ENCODE assay signal across 24 mouse cellular contexts in the genomic region with DNA sequence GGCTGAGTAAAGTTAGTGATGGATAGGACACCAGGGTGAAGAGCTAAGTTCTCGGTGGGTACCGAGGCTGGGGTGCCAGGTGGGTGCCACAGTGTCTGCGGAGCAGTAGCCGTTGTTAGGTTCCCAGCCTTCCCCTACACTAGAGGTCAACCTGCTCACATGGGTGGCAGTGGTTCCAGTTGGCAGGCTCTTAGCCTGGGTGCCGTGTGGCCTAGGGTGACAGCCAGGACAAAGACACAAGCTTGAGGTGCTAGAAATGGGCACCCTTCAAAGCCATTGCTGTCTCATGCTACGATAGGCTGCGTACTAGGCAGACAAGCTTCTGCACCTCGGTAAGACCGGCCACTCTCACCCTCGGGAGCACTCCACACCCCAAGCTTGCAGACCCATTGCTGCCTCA. TPM values are rescaled to one million over a fixed set of nuclear protein-coding genes. Genes with fewer than 3 reads are reported as not detected.
A peak's percentile ranks its signal among the peaks of the same experiment; 100 is the strongest.
DNase-seq lines count a peak whose midpoint lies in the region; ATAC-seq and TF ChIP-seq lines count a peak whose summit lies in the region.
"Had no signal": no experiment of that assay in that cellular context is flagged by ENCODE, and none has a peak within 500 bp of the region (broad histone marks: within the 10 kb centered on the region; RNA-seq: fewer than 3 reads in every experiment).

No protein-coding gene starts in this region.

- peaks cover 27% of the 10 kb centered on the region for H3K36me3 ChIP-seq in forebrain, postnatal 0 days (ENCODE audit: insufficient read depth)
- peaks cover 32% of the 10 kb centered on the region for H3K36me3 ChIP-seq in forebrain, embryonic 13.5 days (ENCODE audit: poor library complexity, severe bottlenecking)
- peaks cover 17% of the 10 kb centered on the region; the same call in 1 of the 2 replicates for H3K36me3 ChIP-seq in kidney, embryonic 15.5 days
- H3K36me3 ChIP-seq in midbrain, embryonic 10.5 days, result peaks cover 35% of the 10 kb centered on the region
- H3K36me3 ChIP-seq in midbrain, embryonic 14.5 days (ENCODE audit: control insufficient read depth, insufficient read depth, low read length), result peaks cover 28% of the 10 kb centered on the region
- peaks cover 26% of the 10 kb centered on the region for H3K36me3 ChIP-seq in neural tube, embryonic 13.5 days

- H3K9ac ChIP-seq in forebrain, postnatal 0 days, result no peak overlapping the region
- no peak overlapping the region for H3K9ac ChIP-seq in forebrain, embryonic 13.5 days
- no peak overlapping the region for H3K9ac ChIP-seq in kidney, embryonic 15.5 days
- H3K9ac ChIP-seq in midbrain, embryonic 14.5 days (replicated peaks; ENCODE audit: low read length), result no peak overlapping the region
- 0 out of 2 replicates have a peak overlapping the region, but pooled peaks have one; percentile 9 for H3K9ac ChIP-seq in neural tube, embryonic 13.5 days
- H3K9ac ChIP-seq: liver, embryonic 12.5 days; lung, embryonic 14.5 days; midbrain, embryonic 12.5 days had no signal

- WGBS in forebrain, postnatal 0 days, result 85% methylated on average over 10 of the region's 10 CpGs
- WGBS in forebrain, embryonic 13.5 days, result 87% methylated on average over 10 of the region's 10 CpGs
- WGBS in kidney, embryonic 15.5 days, result 87% methylated on average over 10 of the region's 10 CpGs
- 87% methylated on average over 10 of the region's 10 CpGs for WGBS in midbrain, embryonic 10.5 days
- 87% methylated on average over 10 of the region's 10 CpGs for WGBS in midbrain, embryonic 14.5 days
- WGBS in neural tube, embryonic 13.5 days, result 88% methylated on average over 10 of the region's 10 CpGs

- no peak overlapping the region for H3K4me3 ChIP-seq in forebrain, postnatal 0 days (ENCODE audit: low read depth, low read length)
- H3K4me3 ChIP-seq in forebrain, embryonic 13.5 days, result no peak overlapping the region
- H3K4me3 ChIP-seq in kidney, embryonic 15.5 days (replicated peaks), result no peak overlapping the region
- H3K4me3 ChIP-seq in midbrain, embryonic 10.5 days, result no peak overlapping the region
- no peak overlapping the region for H3K4me3 ChIP-seq in midbrain, embryonic 14.5 days (replicated peaks; ENCODE audit: low read depth, low read length)
- no peak overlapping the region for H3K4me3 ChIP-seq in neural tube, embryonic 13.5 days
- H3K4me3 ChIP-seq: liver, embryonic 12.5 days; midbrain, embryonic 12.5 days had no signal

- peak overlapping the region; percentile 76; the same call in 1 of the 2 replicates for H3K27ac ChIP-seq in forebrain, postnatal 0 days (ENCODE audit: low read depth, low read length)
- H3K27ac ChIP-seq in forebrain, embryonic 13.5 days, result no peak overlapping the region
- H3K27ac ChIP-seq in kidney, embryonic 15.5 days, result 0 out of 2 replicates have a peak overlapping the region, but pooled peaks have one; percentile 32
- peak overlapping the region; percentile 28; the same call in 1 of the 2 replicates for H3K27ac ChIP-seq in midbrain, embryonic 10.5 days (replicated peaks)
- no peak overlapping the region for H3K27ac ChIP-seq in midbrain, embryonic 14.5 days (replicated peaks; ENCODE audit: low read depth, low read length)
- 0 out of 2 replicates have a peak overlapping the region, but pooled peaks have one; percentile 77 for H3K27ac ChIP-seq in neural tube, embryonic 13.5 days (replicated peaks)
- H3K27ac ChIP-seq: liver, embryonic 12.5 days had no signal

- TF ChIP-seq CTCF in forebrain, postnatal 0 days (IDR thresholded peaks at IDR 0.05; ENCODE audit: low read depth), result no peak

- ATAC-seq in forebrain, postnatal 0 days, result no peak
- no peak for ATAC-seq in forebrain, embryonic 13.5 days
- no peak for ATAC-seq in kidney, embryonic 15.5 days (replicated peaks; ENCODE audit: low FRiP score)
- ATAC-seq in midbrain, embryonic 14.5 days (ENCODE audit: low FRiP score, low TSS enrichment), result no peak
- ATAC-seq in neural tube, embryonic 13.5 days (ENCODE audit: low read depth), result no peak
- ATAC-seq: forebrain, embryonic 14.5 days; liver, embryonic 12.5 days had no signal

- no peaks in the 10 kb centered on the region for H3K27me3 ChIP-seq in forebrain, postnatal 0 days (ENCODE audit: insufficient read depth, low read length)
- no peaks in the 10 kb centered on the region for H3K27me3 ChIP-seq in forebrain, embryonic 13.5 days
- H3K27me3 ChIP-seq in kidney, embryonic 15.5 days, result no peaks in the 10 kb centered on the region
- H3K27me3 ChIP-seq in midbrain, embryonic 10.5 days (ENCODE audit: low read depth, poor library complexity, severe bottlenecking), result no peaks in the 10 kb centered on the region
- no peaks in the 10 kb centered on the region for H3K27me3 ChIP-seq in midbrain, embryonic 14.5 days (ENCODE audit: control insufficient read depth, insufficient read depth, low read length)
- H3K27me3 ChIP-seq in neural tube, embryonic 13.5 days, result no peaks in the 10 kb centered on the region
- H3K27me3 ChIP-seq: liver, embryonic 12.5 days; midbrain, embryonic 12.5 days had no signal

- H3K4me1 ChIP-seq in forebrain, postnatal 0 days (ENCODE audit: insufficient read depth), result peaks cover 24% of the 10 kb centered on the region; the same call in 1 of the 2 replicates
- H3K4me1 ChIP-seq in forebrain, embryonic 13.5 days, result peaks cover 57% of the 10 kb centered on the region
- H3K4me1 ChIP-seq in kidney, embryonic 15.5 days, result peaks cover 78% of the 10 kb centered on the region
- peaks cover 71% of the 10 kb centered on the region for H3K4me1 ChIP-seq in midbrain, embryonic 10.5 days
- H3K4me1 ChIP-seq in midbrain, embryonic 14.5 days (ENCODE audit: control insufficient read depth, insufficient read depth, low read length), result peaks cover 29% of the 10 kb centered on the region
- peaks cover 71% of the 10 kb centered on the region for H3K4me1 ChIP-seq in neural tube, embryonic 13.5 days (replicated peaks)

- H3K9me3 ChIP-seq in forebrain, postnatal 0 days (ENCODE audit: low read length), result no peaks in the 10 kb centered on the region
- no peaks in the 10 kb centered on the region for H3K9me3 ChIP-seq in forebrain, embryonic 13.5 days (replicated peaks)
- no peaks in the 10 kb centered on the region for H3K9me3 ChIP-seq in kidney, embryonic 15.5 days (replicated peaks)
- H3K9me3 ChIP-seq in midbrain, embryonic 10.5 days (replicated peaks), result no peaks in the 10 kb centered on the region
- no peaks in the 10 kb centered on the region for H3K9me3 ChIP-seq in midbrain, embryonic 14.5 days (ENCODE audit: control insufficient read depth, low read length)
- no peaks in the 10 kb centered on the region for H3K9me3 ChIP-seq in neural tube, embryonic 13.5 days
- H3K9me3 ChIP-seq: liver, embryonic 12.5 days; midbrain, embryonic 12.5 days had no signal

- no peak for DNase-seq in forebrain, postnatal 0 days
- no peak for DNase-seq in kidney, adult 9 months
- no peak for DNase-seq in midbrain, embryonic 10.5 days (ENCODE audit: low spot score)
- DNase-seq in midbrain, embryonic 14.5 days, result no peak
- no peak for DNase-seq in urinary bladder, postnatal 4 days (ENCODE audit: low spot score in 2 of 2)
- DNase-seq: B cell, adult 2 months; cerebellum, adult 2 months; cerebellum, postnatal 36 days; kidney, adult 8-10 months; lung, embryonic 14.5 days; thymus, postnatal 36 days had no signal

- H3K4me2 ChIP-seq in forebrain, postnatal 0 days (ENCODE audit: low read depth), result no peak overlapping the region
- H3K4me2 ChIP-seq in forebrain, embryonic 13.5 days, result no peak overlapping the region
- H3K4me2 ChIP-seq in kidney, embryonic 15.5 days, result no peak overlapping the region
- H3K4me2 ChIP-seq in midbrain, embryonic 14.5 days (ENCODE audit: low read length), result no peak overlapping the region
- H3K4me2 ChIP-seq in neural tube, embryonic 13.5 days, result no peak overlapping the region
- H3K4me2 ChIP-seq: liver, embryonic 12.5 days; lung, embryonic 14.5 days; midbrain, embryonic 12.5 days had no signal

RNA-seq across cellular contexts. Expression of gene Rfx1, which starts 5.7 kb away (rescaled TPM):
- 22.2 and 31.2 TPM in 2 replicates for total RNA-seq in forebrain, postnatal 0 days (2014; rRNA removed)
- 4.4 and 6.2 TPM in 2 replicates for polyA plus RNA-seq in forebrain, postnatal 0 days (2015; fragmentation: Nextera tagmentation; extraction: Ambion mirVana)
- 6.7 and 8.3 TPM in 2 replicates for polyA plus RNA-seq in forebrain, embryonic 13.5 days (2015; fragmentation: Nextera tagmentation; extraction: Ambion mirVana)
- 10.5 and 10.7 TPM in 2 replicates for polyA plus RNA-seq in kidney, embryonic 15.5 days (2015; fragmentation: Nextera tagmentation; extraction: Ambion mirVana)
- polyA plus RNA-seq in midbrain, embryonic 10.5 days (2016; fragmentation: Nextera tagmentation; extraction: Ambion mirVana), result 7.7 and 8.6 TPM in 2 replicates
- polyA plus RNA-seq in midbrain, embryonic 14.5 days (2014; fragmentation: Nextera tagmentation; extraction: Ambion mirVana), result 11.2 and 12.2 TPM in 2 replicates
- 8.1 and 8.2 TPM in 2 replicates for polyA plus RNA-seq in neural tube, embryonic 13.5 days (2015; fragmentation: Nextera tagmentation; extraction: Ambion mirVana)

RNA-seq across cellular contexts. Expression of gene Gm10643, which starts 7.4 kb away (rescaled TPM):
- 3.3 and 4.7 TPM in 2 replicates for total RNA-seq in forebrain, postnatal 0 days (2014; rRNA removed)
- 1.3 and 1.6 TPM in 2 replicates for polyA plus RNA-seq in forebrain, postnatal 0 days (2015; fragmentation: Nextera tagmentation; extraction: Ambion mirVana)
- 1.1 and 1.5 TPM in 2 replicates for polyA plus RNA-seq in forebrain, embryonic 13.5 days (2015; fragmentation: Nextera tagmentation; extraction: Ambion mirVana)
- 1.2 and 1.6 TPM in 2 replicates for polyA plus RNA-seq in kidney, embryonic 15.5 days (2015; fragmentation: Nextera tagmentation; extraction: Ambion mirVana)
- polyA plus RNA-seq in midbrain, embryonic 10.5 days (2016; fragmentation: Nextera tagmentation; extraction: Ambion mirVana), result 0.69 and 1.6 TPM in 2 replicates
- polyA plus RNA-seq in midbrain, embryonic 14.5 days (2014; fragmentation: Nextera tagmentation; extraction: Ambion mirVana), result 1.5 and 2.4 TPM in 2 replicates
- 1.9 and 2.2 TPM in 2 replicates for polyA plus RNA-seq in neural tube, embryonic 13.5 days (2015; fragmentation: Nextera tagmentation; extraction: Ambion mirVana)

RNA-seq across cellular contexts. Expression of gene Rln3, which starts 27.5 kb away (rescaled TPM):
- 0.33 TPM in 1 of 2 replicates, not detected in the other for total RNA-seq in forebrain, postnatal 0 days (2014; rRNA removed)
- not detected in 2 replicates for polyA plus RNA-seq in forebrain, postnatal 0 days (2015; fragmentation: Nextera tagmentation; extraction: Ambion mirVana)
- polyA plus RNA-seq in forebrain, embryonic 13.5 days (2015; fragmentation: Nextera tagmentation; extraction: Ambion mirVana), result not detected in 2 replicates
- polyA plus RNA-seq in kidney, embryonic 15.5 days (2015; fragmentation: Nextera tagmentation; extraction: Ambion mirVana), result not detected in 2 replicates
- 0.20 TPM in 1 of 2 replicates, not detected in the other for polyA plus RNA-seq in midbrain, embryonic 10.5 days (2016; fragmentation: Nextera tagmentation; extraction: Ambion mirVana)
- 1.2 TPM in 1 of 2 replicates, not detected in the other for polyA plus RNA-seq in midbrain, embryonic 14.5 days (2014; fragmentation: Nextera tagmentation; extraction: Ambion mirVana)
- polyA plus RNA-seq in neural tube, embryonic 13.5 days (2015; fragmentation: Nextera tagmentation; extraction: Ambion mirVana), result not detected in 2 replicates
- total RNA-seq: adrenal gland, postnatal 4 days; heart, adult 18-20 months; heart, postnatal 36 days; layer of hippocampus, adult 8-10 months; left cerebral cortex, adult 8-10 months had no signal
- polyA plus RNA-seq: forebrain, embryonic 14.5 days; heart, embryonic 14.5 days; limb, embryonic 11.5 days; liver, embryonic 12.5 days; lung, embryonic 14.5 days; midbrain, embryonic 12.5 days had no signal

RNA-seq across cellular contexts. Expression of gene Il27ra, which starts 29.9 kb away (rescaled TPM):
- 0.31 and 0.86 TPM in 2 replicates for total RNA-seq in forebrain, postnatal 0 days (2014; rRNA removed)
- 0.29 and 0.45 TPM in 2 replicates for polyA plus RNA-seq in forebrain, postnatal 0 days (2015; fragmentation: Nextera tagmentation; extraction: Ambion mirVana)
- 0.23 and 0.29 TPM in 2 replicates for polyA plus RNA-seq in forebrain, embryonic 13.5 days (2015; fragmentation: Nextera tagmentation; extraction: Ambion mirVana)
- polyA plus RNA-seq in kidney, embryonic 15.5 days (2015; fragmentation: Nextera tagmentation; extraction: Ambion mirVana), result 2.3 and 3.2 TPM in 2 replicates
- polyA plus RNA-seq in midbrain, embryonic 10.5 days (2016; fragmentation: Nextera tagmentation; extraction: Ambion mirVana), result 0.17 and 0.21 TPM in 2 replicates
- polyA plus RNA-seq in midbrain, embryonic 14.5 days (2014; fragmentation: Nextera tagmentation; extraction: Ambion mirVana), result 0.16 and 0.33 TPM in 2 replicates
- 0.43 and 0.56 TPM in 2 replicates for polyA plus RNA-seq in neural tube, embryonic 13.5 days (2015; fragmentation: Nextera tagmentation; extraction: Ambion mirVana)

RNA-seq across cellular contexts. Expression of gene Dcaf15, which starts 32.2 kb away (rescaled TPM):
- total RNA-seq in forebrain, postnatal 0 days (2014; rRNA removed), result 49.5 and 63.2 TPM in 2 replicates
- 16.3 and 17.2 TPM in 2 replicates for polyA plus RNA-seq in forebrain, postnatal 0 days (2015; fragmentation: Nextera tagmentation; extraction: Ambion mirVana)
- 17.0 and 19.2 TPM in 2 replicates for polyA plus RNA-seq in forebrain, embryonic 13.5 days (2015; fragmentation: Nextera tagmentation; extraction: Ambion mirVana)
- 9.2 and 11.6 TPM in 2 replicates for polyA plus RNA-seq in kidney, embryonic 15.5 days (2015; fragmentation: Nextera tagmentation; extraction: Ambion mirVana)
- polyA plus RNA-seq in midbrain, embryonic 10.5 days (2016; fragmentation: Nextera tagmentation; extraction: Ambion mirVana), result 16.3 and 17.5 TPM in 2 replicates
- polyA plus RNA-seq in midbrain, embryonic 14.5 days (2014; fragmentation: Nextera tagmentation; extraction: Ambion mirVana), result 19.9 and 26.0 TPM in 2 replicates
- 16.5 and 16.8 TPM in 2 replicates for polyA plus RNA-seq in neural tube, embryonic 13.5 days (2015; fragmentation: Nextera tagmentation; extraction: Ambion mirVana)

Comparison
In these comparisons a context has a peak if more than half of its experiments do, and no peak if none do; other contexts are left out.
1. H3K27ac ChIP-seq: peak in forebrain, postnatal 0 days (single experiment), kidney, embryonic 15.5 days (single experiment), midbrain, embryonic 10.5 days (single experiment) and neural tube, embryonic 13.5 days (single experiment); none in forebrain, embryonic 13.5 days (single experiment) and midbrain, embryonic 14.5 days (single experiment).